Mouse (Mus musculus) limb, embryonic 14.5 days (tissue): ENCODE measurements at regions not wholly inside any gene's neighbourhood (a gene's known extent, or its start where the extent isn't known, plus 50 kb on each side); places are given as distances from the start of the nearest gene placed in this dataset.

Source experiments
- ATAC-seq: fragments of 200-750 bp; cut with Nextera tagmentation; 2 replicates; pipeline ENCODE4 v1.8.0; 2017; ENCODE audit warnings: low read depth, moderate number of reproducible peaks, moderate TSS enrichment; ENCODE audit not compliant: low FRiP score
- DNase-seq: peaks from one replicate; pipeline ENCODE4 v3.0.0-alpha.2; 2015; ENCODE audit warnings: low spot score
- H3K27ac ChIP-seq: fragments of 300-500 bp; sonication (generic); replicated peaks from 2 replicates; pipeline ENCODE4 v1.5.1; 2014; ENCODE audit warnings: low read depth, mild to moderate bottlenecking, low read length, moderate library complexity, mixed read lengths
- H3K27me3 ChIP-seq: fragments of 300-500 bp; sonication (generic); 2 replicates; pipeline ENCODE4 v1.6.1; 2014; ENCODE audit warnings: low read length, mixed read lengths; ENCODE audit not compliant: control insufficient read depth, insufficient read depth
- H3K36me3 ChIP-seq: fragments of 300-500 bp; sonication (generic); 2 replicates; pipeline ENCODE4 v1.6.1; 2014; ENCODE audit warnings: mild to moderate bottlenecking, low read length, moderate library complexity, mixed read lengths; ENCODE audit not compliant: control insufficient read depth, insufficient read depth
- H3K4me1 ChIP-seq: fragments of 300-500 bp; sonication (generic); 2 replicates; pipeline ENCODE4 v1.6.1; 2014; ENCODE audit warnings: antibody characterized with exemption, low read length, mixed read lengths; ENCODE audit not compliant: control insufficient read depth, insufficient read depth
- H3K4me2 ChIP-seq: fragments of 300-500 bp; sonication (generic); replicated peaks from 2 replicates; pipeline ENCODE4 v1.6.1; 2014; ENCODE audit warnings: low read depth, mild to moderate bottlenecking, low read length, moderate library complexity; ENCODE audit not compliant: severe bottlenecking
- H3K4me3 ChIP-seq: fragments of 300-500 bp; sonication (generic); replicated peaks from 2 replicates; pipeline ENCODE4 v1.5.1; 2014; ENCODE audit warnings: low read length
- H3K9ac ChIP-seq: fragments of 300-500 bp; sonication (generic); 2 replicates; pipeline ENCODE4 v1.6.1; 2014; ENCODE audit warnings: mild to moderate bottlenecking, low read depth, low read length, moderate library complexity; ENCODE audit not compliant: severe bottlenecking
- H3K9me3 ChIP-seq: fragments of 300-500 bp; sonication (generic); 2 replicates; pipeline ENCODE4 v1.6.1; 2016; ENCODE audit warnings: low read length; ENCODE audit not compliant: control insufficient read depth
- POLR2A ChIP-seq: fragments of 200-500 bp; IDR thresholded peaks from 2 replicates; pipeline ENCODE4 v1.8.0; 2012; ENCODE audit warnings: inconsistent platforms, mild to moderate bottlenecking, moderate library complexity, borderline replicate concordance; ENCODE audit not compliant: insufficient read depth, insufficient read length; ENCODE audit errors: extremely low read depth
- WGBS: fragments of 180-500 bp; shearing (Covaris S2); extraction: QIAGEN DNeasy Blood & Tissue Kit; methylation state at CpG from one replicate; pipeline ENCODE4 v1.1.7; 2014; 5-methylcytosine and 5-hydroxymethylcytosine counted together

- Histone ChIP-seq H3K4me2 (no peak overlapping the region), H3K36me3 (no peaks in the 10 kb centered on the region), H3K27me3 (no peaks in the 10 kb centered on the region), H3K4me1 (no peaks in the 10 kb centered on the region), H3K9ac (no peak overlapping the region), H3K27ac (no peak overlapping the region), H3K4me3 (no peak overlapping the region), H3K9me3 (no peaks in the 10 kb centered on the region)
- ATAC-seq: no peak
- DNase-seq: no peak
- TF ChIP-seq POLR2A: no peak
- 67% methylated on average over 2 of the region's 2 CpGs for WGBS
Observed at GRCm38 (mm10) chr3:21760516-21761218, 315.8 kb upstream of the Tbl1xr1 start.

DNA sequence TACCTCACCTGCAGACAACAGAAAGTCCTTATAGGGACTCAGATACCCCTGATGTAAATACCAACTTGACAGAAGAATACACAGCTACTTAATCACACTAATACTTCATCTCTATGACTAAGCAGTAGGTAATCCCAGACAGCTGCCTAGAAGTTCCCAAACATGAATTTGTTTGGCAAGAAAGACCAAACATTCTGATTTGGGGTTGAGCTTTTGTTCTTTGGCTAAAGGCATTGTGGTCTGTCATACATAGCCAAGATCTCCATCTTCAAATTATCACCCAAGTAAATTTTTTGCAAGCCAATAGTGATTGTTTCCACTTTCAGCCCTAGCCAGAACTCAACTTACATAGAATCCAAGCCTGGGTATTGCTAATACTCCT is 315.2 kb upstream of the Tbl1xr1 start:
- Histone ChIP-seq H3K4me1 (no peaks in the 10 kb centered on the region), H3K27me3 (no peaks in the 10 kb centered on the region)

DNA sequence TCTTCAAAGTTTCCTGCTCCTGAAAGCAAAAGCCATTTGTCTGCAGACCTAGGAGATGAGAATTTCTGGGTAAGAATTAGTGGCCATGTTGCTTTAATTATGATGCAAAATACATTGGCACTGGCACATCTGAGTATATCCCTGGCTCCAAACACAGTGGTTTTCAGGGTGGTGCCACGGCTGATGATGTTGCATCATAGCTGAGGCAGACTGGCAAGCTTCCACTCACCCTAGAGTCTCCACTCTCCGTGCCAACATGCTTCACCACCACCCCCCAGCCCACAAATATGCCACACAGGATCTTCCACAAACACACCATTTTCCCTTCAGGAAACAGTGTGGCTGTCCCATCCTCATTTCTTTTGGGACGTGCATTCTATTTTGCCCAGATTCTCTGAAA is 314.5 kb upstream of the Tbl1xr1 start:
- Histone ChIP-seq H3K4me1 (no peaks in the 10 kb centered on the region), H3K27me3 (no peaks in the 10 kb centered on the region), H3K4me2 (no peak overlapping the region), H3K9ac (no peak overlapping the region), H3K27ac (no peak overlapping the region), H3K36me3 (no peaks in the 10 kb centered on the region), H3K4me3 (no peak overlapping the region), H3K9me3 (no peaks in the 10 kb centered on the region)
- DNase-seq (no peak), ATAC-seq (no peak)
- TF ChIP-seq POLR2A: no peak
- 72% methylated on average over 3 of the region's 3 CpGs for whole genome bisulfite sequencing

More for the DNA sequence above, 315.2 kb upstream of the Tbl1xr1 start:
- H3K4me2 ChIP-seq: no peak overlapping the region
- H3K27ac ChIP-seq: no peak overlapping the region
- H3K36me3 ChIP-seq: no peaks in the 10 kb centered on the region
- no peaks in the 10 kb centered on the region for H3K9me3 ChIP-seq
- no peak overlapping the region for H3K4me3 ChIP-seq
- ATAC-seq (no peak), DNase-seq (no peak)
- H3K9ac ChIP-seq: no peak overlapping the region
- no peak for TF ChIP-seq POLR2A

GRCm38 (mm10) chr3:21768081-21768480 is 308.4 kb upstream of the Tbl1xr1 start:
- 93% methylated on average over 1 of the region's 1 CpGs for whole genome bisulfite sequencing

GRCm38 (mm10) chr3:21769920-21770547 is 306.4 kb upstream of the Tbl1xr1 start:
- no peak for TF ChIP-seq POLR2A
- Histone ChIP-seq H3K4me1 (no peaks in the 10 kb centered on the region; the same call in 1 of the 2 replicates), H3K9ac (no peak overlapping the region), H3K36me3 (no peaks in the 10 kb centered on the region), H3K4me2 (no peak overlapping the region), H3K27me3 (no peaks in the 10 kb centered on the region), H3K9me3 (no peaks in the 10 kb centered on the region), H3K27ac (no peak overlapping the region), H3K4me3 (no peak overlapping the region)
- DNase-seq (no peak), ATAC-seq (no peak)
- 48% methylated on average over 9 of the region's 9 CpGs for WGBS

More at GRCm38 (mm10) chr3:21768081-21768480, 308.4 kb upstream of the Tbl1xr1 start:
- ATAC-seq: no peak
- Histone ChIP-seq H3K4me2 (no peak overlapping the region), H3K4me3 (no peak overlapping the region), H3K9me3 (no peaks in the 10 kb centered on the region), H3K27ac (no peak overlapping the region), H3K4me1 (no peaks in the 10 kb centered on the region; the same call in 1 of the 2 replicates), H3K9ac (no peak overlapping the region), H3K36me3 (no peaks in the 10 kb centered on the region), H3K27me3 (no peaks in the 10 kb centered on the region)
- no peak for DNase-seq
- TF ChIP-seq POLR2A: no peak
